Mouse (Mus musculus) B cell, adult 67 days (primary cell): ENCODE measurements around the gene Gm49333. TPM values are rescaled to one million over a fixed set of nuclear protein-coding genes. Genes with fewer than 3 reads are reported as not detected.

Experiments
- total RNA-seq, 2 experiments: library from RNA; stranded (reverse); gene quantifications; 4 replicates each; pipeline ENCODE4 v1.2.4; 2023

Gm49333 gene
- total RNA-seq: not detected

DNA sequence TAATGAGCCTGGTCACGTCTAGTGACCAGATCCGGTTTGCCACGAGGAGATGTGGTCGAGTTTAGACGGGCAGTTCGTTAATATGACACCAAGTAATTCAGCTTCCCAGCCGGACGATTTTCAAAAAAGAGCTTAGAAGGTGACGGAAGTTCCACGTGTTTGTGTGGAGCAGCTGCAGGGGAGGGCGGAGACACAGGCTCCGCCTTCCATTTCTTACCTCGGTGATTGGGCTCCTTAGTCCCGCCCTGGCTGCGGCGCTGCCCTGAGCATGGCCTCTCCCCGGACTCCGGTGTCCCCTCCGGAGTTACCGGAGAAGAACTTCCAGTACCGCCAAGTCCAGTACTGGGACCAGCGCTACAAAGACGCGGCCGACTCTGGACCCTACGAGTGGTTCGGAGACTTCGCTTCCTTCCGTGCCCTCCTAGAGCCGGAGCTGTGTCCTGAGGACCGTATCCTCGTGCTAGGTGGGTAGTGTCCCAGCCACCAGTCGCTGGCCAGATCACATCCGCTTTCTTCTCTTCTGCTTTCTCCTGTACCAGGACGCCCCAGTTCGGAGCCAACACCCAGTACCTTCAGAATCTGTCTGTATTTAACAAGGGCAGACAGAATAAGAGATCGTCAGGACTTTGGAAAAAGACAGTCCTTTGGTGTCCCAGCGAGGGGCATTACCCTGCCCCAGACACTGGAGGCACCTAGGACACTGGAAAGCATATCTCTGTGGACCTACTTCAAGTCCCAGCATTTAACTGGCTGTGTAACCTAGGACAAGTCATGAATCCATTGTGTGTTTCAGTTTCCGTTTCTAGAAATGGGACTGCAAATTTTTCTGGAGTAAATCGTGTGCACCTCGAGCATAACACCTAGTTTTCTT lies at the start of gene Gm49333, which contains the start of the genes Eef1akmt4 and Alg3:
Gm49333 (plus strand) TSS at position 254 of the 871 bp plus-strand sequence.
Eef1akmt4 (plus strand) TSS at position 237 of the 871 bp plus-strand sequence.
Alg3 (minus strand) TSS at position 379 of the 871 bp plus-strand sequence.

DNA sequence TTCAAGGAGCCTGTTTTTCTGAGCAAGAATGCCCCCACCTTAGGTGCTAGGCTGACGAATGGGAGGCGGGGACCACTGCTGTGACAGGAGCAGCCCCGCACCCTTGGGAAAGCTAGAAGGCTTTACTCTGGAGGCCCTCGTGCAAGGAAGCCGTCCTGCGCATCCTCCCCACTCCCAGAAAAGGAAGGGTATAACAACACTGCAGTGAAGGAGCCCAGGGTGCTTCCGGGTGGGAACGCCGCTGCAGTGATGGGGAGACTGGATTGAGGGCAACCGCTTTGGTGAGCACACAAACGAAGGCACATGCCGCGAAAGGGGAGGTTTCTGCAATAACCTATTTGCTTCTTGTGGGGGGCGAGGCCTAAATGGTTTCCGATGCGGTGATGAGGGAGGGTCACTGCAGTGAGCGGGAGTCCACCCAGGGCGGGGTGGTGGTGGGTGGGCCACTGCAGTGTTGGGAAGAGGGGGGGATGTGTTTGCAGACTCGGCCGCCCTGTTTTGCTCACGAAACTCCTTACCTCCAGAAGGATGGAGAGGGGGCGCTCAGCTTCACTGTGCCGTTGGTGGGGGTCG lies 22.0 kb upstream of the Gm49333 start, which contains the start of gene Vwa5b2:
Vwa5b2 (plus strand) TSS at position 106 of the 573 bp plus-strand sequence.

DNA sequence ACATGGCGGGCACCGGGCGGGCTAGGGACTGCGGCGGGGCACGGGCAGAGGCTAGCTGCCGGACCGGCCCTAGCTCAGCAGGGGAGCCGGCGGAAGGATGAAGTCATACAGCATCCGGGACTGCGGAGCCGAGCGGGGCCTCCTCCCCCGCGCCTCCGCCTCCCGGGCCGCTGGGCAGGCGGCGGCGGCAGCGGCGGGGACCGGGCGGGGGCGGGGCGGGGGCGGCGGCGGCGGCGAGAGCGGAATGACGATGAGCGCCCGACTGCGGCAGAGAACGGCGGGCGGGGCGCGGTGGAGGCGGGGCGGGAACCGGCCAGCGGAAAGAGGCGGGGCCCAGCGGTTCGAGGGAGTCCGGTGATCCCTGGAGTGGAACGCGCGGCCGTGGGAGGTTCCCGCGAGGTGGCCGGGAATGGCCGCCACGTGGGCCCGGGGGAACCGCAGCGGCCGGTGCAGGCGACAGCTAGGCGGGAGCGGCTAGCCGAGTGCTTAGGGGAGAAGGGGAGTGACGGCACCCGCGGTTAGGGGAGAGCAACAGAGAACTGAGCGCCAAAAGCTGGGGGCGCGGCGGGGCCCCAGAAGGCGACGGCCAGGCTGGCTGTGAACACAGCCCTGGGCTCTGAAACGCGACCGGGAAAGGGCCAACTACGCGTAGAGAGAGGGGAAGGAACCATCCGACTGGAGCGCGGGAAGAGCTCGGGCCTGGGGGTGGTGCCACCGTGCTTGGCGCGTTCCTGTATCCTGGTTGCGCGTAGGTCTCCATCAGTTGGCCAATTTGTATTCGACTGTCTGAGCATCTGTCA lies 10.0 kb downstream of the Gm49333 start, which contains the start of gene Camk2n2:
Camk2n2 (minus strand) TSS at position 97 of the 800 bp plus-strand sequence.

DNA sequence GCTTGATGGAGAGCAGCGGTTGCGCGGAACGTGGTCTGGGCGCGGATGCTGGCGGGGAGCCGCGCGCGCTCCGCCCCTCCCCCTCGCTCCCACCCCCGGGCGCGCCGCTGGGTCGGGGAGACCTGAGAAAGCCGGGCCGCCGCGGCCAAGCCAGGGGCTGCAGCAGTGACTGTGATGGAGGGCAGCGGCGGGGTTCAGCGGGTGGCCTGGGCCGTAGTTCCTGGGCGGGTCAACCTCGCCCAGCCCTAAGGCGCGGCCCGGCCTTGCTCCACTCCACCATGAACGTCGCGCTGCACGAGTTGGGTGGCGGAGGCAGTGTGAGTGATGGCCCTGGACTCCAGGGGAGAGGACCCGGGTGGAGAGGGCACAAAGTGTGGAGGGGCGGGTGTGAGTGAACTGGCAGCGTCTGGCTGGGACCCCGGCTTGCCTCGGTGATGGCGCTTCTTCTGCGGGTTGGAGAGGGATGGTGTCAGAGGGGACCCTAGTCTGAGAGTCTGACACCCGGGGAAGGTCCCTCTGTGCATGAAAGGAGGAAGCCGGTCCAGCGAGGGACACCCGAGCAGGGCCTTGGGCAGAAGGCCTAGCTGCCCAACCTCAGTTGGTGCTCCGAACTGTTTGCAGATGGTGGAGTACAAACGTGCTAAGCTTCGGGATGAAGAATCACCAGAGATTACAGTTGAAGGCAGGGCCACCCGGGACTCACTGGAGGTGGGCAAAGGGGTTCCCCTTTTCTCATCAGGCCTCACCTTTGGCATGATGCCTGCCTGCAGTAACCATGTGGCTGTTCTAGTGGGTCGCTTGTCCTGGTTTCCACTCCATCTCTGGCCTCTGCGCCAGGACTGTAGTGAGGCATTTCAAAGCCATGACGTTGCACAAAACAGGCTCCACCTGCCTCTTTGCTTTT lies 18.6 kb downstream of the Gm49333 start, which contains the start of gene Ece2:
Ece2 (plus strand) TSS at position 98 of the 904 bp plus-strand sequence.

DNA sequence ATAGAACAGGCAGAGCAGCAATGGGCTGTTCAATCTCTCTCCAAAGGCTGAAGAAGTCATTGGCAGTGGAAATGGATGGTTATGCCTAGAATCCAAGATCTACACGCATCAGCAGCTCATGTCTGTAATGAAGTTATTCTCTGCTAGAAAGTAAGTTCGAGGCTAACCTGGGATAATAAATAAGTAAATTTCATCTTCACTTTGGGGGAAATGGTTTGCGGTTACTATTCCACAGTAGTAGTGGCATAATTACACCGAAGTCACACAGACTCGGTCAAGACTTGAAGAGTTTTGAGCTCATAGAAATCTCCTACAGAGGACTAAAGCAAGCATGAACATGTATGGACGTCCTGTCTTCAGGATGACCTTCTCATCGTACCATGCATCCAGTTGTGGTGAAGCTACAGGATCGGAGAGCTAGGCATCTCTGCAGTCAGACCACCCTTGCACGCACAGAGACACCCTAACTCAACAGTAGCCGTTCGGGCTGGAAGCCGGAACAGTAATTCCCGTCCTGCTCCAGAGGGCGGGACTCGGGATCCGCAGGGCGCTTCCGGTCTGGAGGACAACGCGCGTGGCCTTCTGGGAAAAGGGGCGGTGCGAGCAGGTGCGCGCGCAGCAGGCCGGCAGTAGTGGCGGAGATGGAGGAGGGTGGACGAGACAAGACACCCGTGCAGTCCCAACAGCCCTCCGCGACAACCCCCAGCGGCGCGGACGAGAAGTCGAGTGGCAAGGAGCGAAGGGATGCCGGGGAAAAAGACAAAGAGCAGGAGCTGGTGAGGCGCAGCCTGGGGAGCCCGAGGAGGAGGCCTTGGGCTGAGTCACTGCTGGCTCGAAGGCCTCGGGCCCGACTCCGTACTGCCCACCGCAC lies 39.9 kb downstream of the Gm49333 start, which contains the start of gene Psmd2:
Psmd2 (plus strand) TSS at position 577 of the 871 bp plus-strand sequence.

DNA sequence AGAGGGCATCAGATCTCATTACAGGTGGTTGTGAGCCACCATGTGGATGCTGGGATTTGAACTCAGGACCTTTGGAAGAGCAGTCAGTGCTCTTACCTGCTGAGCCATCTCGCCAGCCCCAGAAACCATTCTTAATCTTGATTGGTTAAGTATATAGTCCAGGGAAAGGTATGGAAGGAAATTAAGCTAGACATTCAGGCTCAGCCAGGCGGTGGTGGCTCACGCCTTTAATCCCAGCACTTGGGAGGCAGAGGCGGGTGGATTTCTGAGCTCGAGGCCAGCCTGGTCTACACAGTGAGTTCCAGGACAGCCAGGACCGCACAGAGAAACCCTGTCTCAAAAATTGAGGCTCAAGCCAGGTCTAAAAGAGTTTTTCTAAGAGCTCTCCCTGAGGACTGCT lies 56.6 kb downstream of the Gm49333 start, which contains the start of gene Eif4g1:
Eif4g1 (plus strand) TSS at position 301 of the 400 bp plus-strand sequence.

DNA sequence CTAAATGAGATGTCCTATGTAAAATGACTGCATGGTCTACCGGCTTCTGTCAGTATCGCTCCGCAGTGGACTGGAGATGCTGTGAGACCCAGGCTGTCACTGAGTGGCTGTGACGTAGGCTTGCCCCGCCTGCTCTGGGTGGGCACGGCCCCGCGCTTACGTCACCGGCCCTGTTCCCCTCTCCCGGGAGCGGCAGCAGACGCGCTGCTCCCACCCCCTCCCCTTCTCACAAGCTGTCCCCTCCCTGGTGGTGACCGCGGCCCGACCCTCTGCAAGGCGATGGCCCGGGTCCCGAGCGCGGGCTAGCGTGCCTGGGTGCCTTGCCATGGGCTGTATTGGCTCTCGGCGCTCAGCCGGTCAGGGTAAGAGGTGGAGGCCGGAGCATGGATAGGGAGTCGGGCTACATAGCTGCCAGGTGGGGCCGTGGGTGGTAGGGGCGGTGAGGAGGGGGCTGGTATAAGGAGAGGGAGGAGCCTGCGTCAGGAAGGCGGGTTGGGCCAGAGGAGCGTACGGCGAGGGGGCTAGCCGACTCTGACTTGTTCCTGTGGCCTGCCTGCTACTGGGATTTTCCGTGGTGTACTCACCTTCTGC lies 81.8 kb downstream of the Gm49333 start, which contains the start of gene Fam131a:
Fam131a (plus strand) TSS at position 131 of the 591 bp plus-strand sequence.

Other genes with a start within 250 kb of the Gm49333 start
- 10 to 100 TPM; 26.9 to 35.2 TPM for gene Abcc5, start 185.2 kb upstream of the Gm49333 start, total RNA-seq
- gene Eif2b5, start 112.8 kb upstream of the Gm49333 start, total RNA-seq: 10 to 100 TPM; 45.2 to 48.4 TPM
- gene Dvl3, start 94.6 kb upstream of the Gm49333 start, total RNA-seq: 10 to 100 TPM; 44.6 to 48.6 TPM
- gene Ap2m1, start 76.1 kb upstream of the Gm49333 start, total RNA-seq: 100 to 1,000 TPM; 196 to 208 TPM
- 100 to 1,000 TPM; 121 to 127 TPM for gene Abcf3, start 63.0 kb upstream of the Gm49333 start, total RNA-seq
- gene Vwa5b2, start 22.1 kb upstream of the Gm49333 start, total RNA-seq: under 1 TPM in 1 of 2 experiments, not detected in 1; 0.27 TPM
- gene Eef1akmt4, start within 50 bp of the Gm49333 start, total RNA-seq: 1 to 10 TPM; 3.9 to 4.0 TPM
- gene Alg3, start 125 bp downstream of the Gm49333 start, total RNA-seq: 10 to 100 TPM; 10.9 to 13.9 TPM
- not detected for gene Camk2n2, start 9.7 kb downstream of the Gm49333 start, total RNA-seq
- gene Ece2, start 18.2 kb downstream of the Gm49333 start, total RNA-seq: not detected
- gene Psmd2, start 40.0 kb downstream of the Gm49333 start, total RNA-seq: 100 to 1,000 TPM; 113 to 130 TPM
- 100 to 1,000 TPM; 321 to 333 TPM for gene Eif4g1, start 56.7 kb downstream of the Gm49333 start, total RNA-seq
- gene Fam131a, start 81.6 kb downstream of the Gm49333 start, total RNA-seq: 1 to 10 TPM; 1.2 to 4.0 TPM
- 10 to 100 TPM; 12.8 to 16.9 TPM for gene Polr2h, start 106.1 kb downstream of the Gm49333 start, total RNA-seq
- gene Clcn2, start 106.1 kb downstream of the Gm49333 start, total RNA-seq: 1 to 10 TPM; 3.5 to 3.9 TPM
- gene Chrd, start 121.5 kb downstream of the Gm49333 start, total RNA-seq: not detected
- gene Thpo, start 122.9 kb downstream of the Gm49333 start, total RNA-seq: not detected